Mouse (Mus musculus): ENCODE data around the gene Krt80. TPM values are rescaled to one million over a fixed set of nuclear protein-coding genes. Genes with fewer than 3 reads are reported as not detected.

Gene Krt80
- 1.1 and 1.2 TPM in 2 replicates for polyA plus RNA-seq (2015; fragmentation: Nextera tagmentation; extraction: Ambion mirVana)

DNA sequence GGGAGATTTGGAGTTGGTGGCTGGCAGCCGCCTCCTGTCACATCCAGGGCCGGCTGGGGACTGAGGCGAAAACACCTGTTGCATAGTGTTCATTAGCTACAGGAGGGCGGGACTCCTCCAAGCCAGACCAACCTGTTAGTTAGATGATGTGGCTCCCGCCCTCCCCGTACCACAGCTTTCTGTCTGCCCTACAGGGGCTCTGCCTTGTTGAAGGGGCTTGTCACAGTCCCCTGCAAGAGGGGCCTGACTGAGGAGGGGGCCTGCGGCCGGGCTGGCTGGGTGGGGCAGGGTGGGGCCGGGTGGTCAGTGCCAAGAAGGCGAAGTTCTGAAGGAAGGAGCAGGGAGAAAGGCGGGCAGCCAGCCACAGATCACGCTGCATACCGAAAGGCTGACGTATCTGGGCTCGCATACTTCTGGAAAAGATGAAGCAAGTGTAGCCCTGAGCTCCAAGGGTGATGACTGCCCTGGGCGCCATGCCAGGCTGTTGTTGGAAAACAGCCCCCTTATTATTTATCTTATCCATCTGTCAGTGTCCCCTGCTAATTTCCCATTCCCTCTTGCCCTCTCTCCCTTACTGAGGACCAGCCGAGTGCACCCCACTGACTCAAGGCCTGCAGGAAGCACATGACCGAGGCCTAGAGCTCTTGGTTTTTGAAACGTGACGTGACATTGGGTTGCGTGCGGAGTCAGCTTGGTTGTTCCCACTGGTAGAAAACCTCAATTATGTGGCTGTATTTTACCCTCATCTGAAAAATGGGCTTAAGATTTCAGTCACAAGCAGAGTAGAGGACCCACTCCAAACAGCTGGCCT is at the start of gene Krt80:
Gene Krt80, minus strand, starts transcription at position 62 of the 811 bp plus-strand sequence.
- 42% methylated on average over 22 of the region's 22 CpGs for WGBS
- Histone ChIP-seq H3K27ac (ENCODE audit: low read length) (peak within 1 kb of the TSS; percentile 64; the same call in 1 of the 2 replicates), H3K36me3 (ENCODE audit: control insufficient read depth, insufficient read depth, low read length) (no peaks in the 10 kb centered on the region), H3K9me3 (ENCODE audit: control insufficient read depth, low read length) (no peaks in the 10 kb centered on the region), H3K4me2 (ENCODE audit: low read depth, low read length) (0 out of 2 replicates have a peak within 1 kb of the TSS, but pooled peaks have one; percentile 28), H3K27me3 (replicated peaks; ENCODE audit: control insufficient read depth, insufficient read depth, low read length) (no peaks in the 10 kb centered on the region), H3K4me3 (ENCODE audit: low read length) (no peak within 1 kb of the TSS), H3K4me1 (ENCODE audit: control insufficient read depth, insufficient read depth, low read length) (peaks cover 54% of the 10 kb centered on the region), H3K9ac (ENCODE audit: low read depth, low read length) (peak within 1 kb of the TSS; percentile 49; the same call in 1 of the 2 replicates)
- peak; percentile 62 for ATAC-seq

DNA sequence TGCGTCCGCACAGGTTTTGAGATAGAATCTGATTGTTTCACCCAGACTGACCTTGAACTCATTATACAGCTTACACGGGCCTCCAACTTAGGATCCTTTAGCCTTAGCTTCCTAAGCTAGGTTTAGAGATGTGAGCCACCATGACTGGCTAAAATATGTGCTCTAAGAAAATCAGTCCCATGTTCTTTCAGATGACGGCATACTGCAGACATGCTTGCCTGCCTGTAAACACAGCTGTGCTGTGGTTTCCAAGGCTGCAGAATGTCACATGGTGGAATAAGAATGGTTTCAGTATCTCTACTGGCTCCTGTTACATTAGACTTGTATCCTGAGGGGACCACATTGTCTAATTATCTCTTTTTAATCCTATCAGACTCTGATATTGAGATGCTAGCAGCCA is 49.0 kb upstream of the Krt80 start:
- no peak overlapping the region for H3K4me2 ChIP-seq (ENCODE audit: low read depth, low read length)
- H3K27ac ChIP-seq (ENCODE audit: low read length) = no peak overlapping the region
- H3K4me3 ChIP-seq (ENCODE audit: low read length) = no peak overlapping the region
- no peaks in the 10 kb centered on the region for H3K27me3 ChIP-seq (replicated peaks; ENCODE audit: control insufficient read depth, insufficient read depth, low read length)
- ATAC-seq = no peak
- 70% methylated on average over 4 of the region's 4 CpGs for WGBS
- H3K4me1 ChIP-seq (ENCODE audit: control insufficient read depth, insufficient read depth, low read length) = peaks cover 13% of the 10 kb centered on the region
- H3K36me3 ChIP-seq (ENCODE audit: control insufficient read depth, insufficient read depth, low read length) = no peaks in the 10 kb centered on the region
- no peaks in the 10 kb centered on the region for H3K9me3 ChIP-seq (ENCODE audit: control insufficient read depth, low read length)
- no peak overlapping the region for H3K9ac ChIP-seq (ENCODE audit: low read depth, low read length)

DNA sequence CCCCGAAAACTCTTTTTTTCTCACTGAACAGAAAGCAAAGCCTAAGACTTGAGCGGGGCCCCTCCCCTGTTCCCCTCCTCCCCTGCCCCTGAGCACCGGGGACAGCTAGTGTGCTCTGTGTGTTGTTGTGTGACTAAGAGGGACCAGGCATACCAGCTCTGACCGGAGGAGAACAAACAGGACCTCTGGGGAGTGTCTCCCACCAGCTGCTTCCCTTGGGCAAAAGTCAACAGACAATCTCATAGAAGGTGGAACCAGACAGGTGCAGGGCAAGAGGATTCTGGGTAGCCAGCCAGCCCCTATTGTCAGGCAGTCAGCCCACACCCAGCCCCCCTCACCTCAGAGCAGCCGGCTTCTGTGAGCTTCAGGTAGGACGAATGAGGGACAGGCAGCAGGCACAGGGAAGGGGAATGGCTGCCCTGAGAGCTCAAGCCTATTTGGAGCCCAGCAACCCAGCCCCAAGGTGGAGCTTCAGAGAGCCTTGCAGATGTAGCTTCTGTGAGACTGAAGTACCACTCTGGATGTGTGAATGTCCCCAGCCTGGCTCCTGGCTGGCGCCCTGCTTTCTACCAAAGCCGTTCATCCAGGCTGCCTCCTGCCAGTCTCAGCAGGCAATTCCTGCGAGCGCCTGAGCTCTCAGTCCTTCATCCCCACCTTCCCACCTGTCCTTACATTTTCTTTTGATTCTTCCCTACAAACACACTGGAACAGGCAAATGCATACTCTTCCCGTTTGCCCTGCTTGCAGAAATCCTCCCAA is 45.0 kb upstream of the Krt80 start:
- H3K4me1 ChIP-seq (ENCODE audit: control insufficient read depth, insufficient read depth, low read length) = peaks cover 25% of the 10 kb centered on the region
- no peaks in the 10 kb centered on the region for H3K9me3 ChIP-seq (ENCODE audit: control insufficient read depth, low read length)
- 29% methylated on average over 11 of the region's 11 CpGs for WGBS
- no peaks in the 10 kb centered on the region for H3K27me3 ChIP-seq (replicated peaks; ENCODE audit: control insufficient read depth, insufficient read depth, low read length)
- H3K36me3 ChIP-seq (ENCODE audit: control insufficient read depth, insufficient read depth, low read length) = no peaks in the 10 kb centered on the region
- 0 out of 2 replicates have a peak overlapping the region, but pooled peaks have one; percentile 2 for H3K4me3 ChIP-seq (ENCODE audit: low read length)
- peak overlapping the region; percentile 28; the same call in 1 of the 2 replicates for H3K27ac ChIP-seq (ENCODE audit: low read length)
- H3K4me2 ChIP-seq (ENCODE audit: low read depth, low read length) = peak overlapping the region; percentile 60
- ATAC-seq = peak; percentile 57
- H3K9ac ChIP-seq (ENCODE audit: low read depth, low read length) = no peak overlapping the region

DNA sequence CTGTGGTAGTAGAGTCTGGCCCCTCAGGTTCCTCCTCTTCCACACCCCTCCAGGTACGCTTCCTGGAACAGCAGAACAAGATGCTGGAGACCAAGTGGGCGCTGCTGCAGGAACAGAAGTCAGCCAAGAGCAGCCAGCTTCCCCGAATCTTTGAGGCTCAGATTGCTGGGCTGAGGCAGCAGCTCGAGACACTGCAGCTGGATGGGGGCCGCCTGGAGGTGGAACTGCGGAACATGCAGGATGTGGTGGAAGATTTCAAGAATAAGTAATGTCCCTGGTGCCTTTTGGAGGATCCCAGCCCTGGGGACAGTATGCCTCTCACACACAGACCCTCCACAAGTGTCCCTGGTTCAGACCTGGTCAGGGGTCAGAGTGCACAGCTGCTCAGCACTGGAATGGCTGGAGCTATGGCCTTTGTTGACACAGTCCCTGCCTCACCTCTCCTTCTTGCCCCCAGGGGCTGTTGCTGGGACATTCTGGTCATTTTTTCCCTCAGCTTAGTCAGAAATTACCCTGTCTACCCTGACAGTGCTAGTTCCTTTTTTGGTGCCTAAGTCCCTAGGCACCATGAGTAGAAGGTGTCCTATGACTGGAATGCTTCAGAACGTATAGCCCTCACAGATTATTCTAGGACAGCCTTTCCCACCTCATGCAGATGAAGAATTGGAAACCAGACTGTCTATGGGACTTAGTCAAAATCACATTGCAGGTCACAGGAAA is 44.1 kb upstream of the Krt80 start:
- Histone ChIP-seq H3K4me2 (ENCODE audit: low read depth, low read length) (peak overlapping the region; percentile 60), H3K4me3 (ENCODE audit: low read length) (peak overlapping the region; percentile 54)

DNA sequence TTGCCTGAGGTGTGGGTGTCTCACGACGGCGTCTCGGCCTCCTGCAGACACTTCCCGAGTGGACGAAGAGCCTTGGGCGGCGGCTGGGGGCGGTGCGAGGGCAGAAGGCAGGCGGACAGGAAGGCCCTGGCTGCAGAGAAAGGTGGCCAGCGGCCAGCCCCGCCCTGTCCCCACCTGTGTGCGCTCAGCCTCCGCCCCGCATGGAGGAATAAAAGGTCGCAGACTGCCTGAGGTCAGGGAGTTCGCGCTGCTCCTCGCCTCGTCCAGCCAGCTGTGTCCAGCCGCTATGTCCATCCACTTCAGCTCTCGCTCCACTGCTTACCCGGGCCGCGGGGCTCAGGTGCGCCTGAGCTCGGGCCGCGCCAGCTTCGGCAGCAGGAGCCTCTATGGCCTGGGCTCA is 42.2 kb upstream of the Krt80 start:
- peak overlapping the region; percentile 60 for H3K4me2 ChIP-seq (ENCODE audit: low read depth, low read length)
- peaks cover 25% of the 10 kb centered on the region for H3K4me1 ChIP-seq (ENCODE audit: control insufficient read depth, insufficient read depth, low read length)
- 14% methylated on average over 31 of the region's 31 CpGs for WGBS
- peak overlapping the region; percentile 89 for H3K27ac ChIP-seq (ENCODE audit: low read length)
- no peaks in the 10 kb centered on the region for H3K9me3 ChIP-seq (ENCODE audit: control insufficient read depth, low read length)
- no peaks in the 10 kb centered on the region for H3K27me3 ChIP-seq (replicated peaks; ENCODE audit: control insufficient read depth, insufficient read depth, low read length)
- ATAC-seq = peak; percentile 80
- no peaks in the 10 kb centered on the region for H3K36me3 ChIP-seq (ENCODE audit: control insufficient read depth, insufficient read depth, low read length)
- peak overlapping the region; percentile 72 for H3K9ac ChIP-seq (ENCODE audit: low read depth, low read length)
- peak overlapping the region; percentile 54 for H3K4me3 ChIP-seq (ENCODE audit: low read length)

More for the DNA sequence above, 44.1 kb upstream of the Krt80 start:
- no peaks in the 10 kb centered on the region for H3K36me3 ChIP-seq (ENCODE audit: control insufficient read depth, insufficient read depth, low read length)
- WGBS = 48% methylated on average over 7 of the region's 7 CpGs
- H3K27me3 ChIP-seq (replicated peaks; ENCODE audit: control insufficient read depth, insufficient read depth, low read length) = no peaks in the 10 kb centered on the region
- H3K4me1 ChIP-seq (ENCODE audit: control insufficient read depth, insufficient read depth, low read length) = peaks cover 25% of the 10 kb centered on the region
- no peaks in the 10 kb centered on the region for H3K9me3 ChIP-seq (ENCODE audit: control insufficient read depth, low read length)
- H3K27ac ChIP-seq (ENCODE audit: low read length) = no peak overlapping the region
- ATAC-seq = no peak
- H3K9ac ChIP-seq (ENCODE audit: low read depth, low read length) = no peak overlapping the region

DNA sequence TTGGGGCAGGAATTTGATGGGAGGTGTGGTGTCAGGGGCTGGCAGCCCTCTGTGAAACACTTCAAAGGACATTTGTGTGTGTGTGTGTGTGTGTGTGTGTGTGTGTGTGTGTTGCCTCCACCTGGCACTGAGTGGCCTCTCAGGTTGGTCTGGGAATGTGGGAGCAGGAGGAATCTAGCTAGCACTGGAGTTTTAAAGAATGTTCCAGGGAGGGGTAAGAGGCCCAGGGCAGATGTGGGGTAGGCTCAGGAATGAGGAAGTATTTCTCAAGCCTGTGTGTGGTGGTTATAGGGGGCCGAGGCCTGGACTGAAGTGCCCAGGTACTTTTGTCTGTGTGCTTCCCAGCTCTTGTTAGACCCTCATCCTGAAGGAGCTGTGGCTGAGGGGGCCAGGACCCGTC is 40.8 kb upstream of the Krt80 start, which contains the start of gene Krt7:
Gene Krt7, plus strand, starts transcription at position 269 of the 400 bp plus-strand sequence.
- ATAC-seq = peak; percentile 69
- no peaks in the 10 kb centered on the region for H3K9me3 ChIP-seq (ENCODE audit: control insufficient read depth, low read length)
- peak within 1 kb of the TSS; percentile 72 for H3K9ac ChIP-seq (ENCODE audit: low read depth, low read length)
- peaks cover 25% of the 10 kb centered on the region for H3K4me1 ChIP-seq (ENCODE audit: control insufficient read depth, insufficient read depth, low read length)
- no peaks in the 10 kb centered on the region for H3K27me3 ChIP-seq (replicated peaks; ENCODE audit: control insufficient read depth, insufficient read depth, low read length)
- H3K4me3 ChIP-seq (ENCODE audit: low read length) = peak within 1 kb of the TSS; percentile 54
- H3K36me3 ChIP-seq (ENCODE audit: control insufficient read depth, insufficient read depth, low read length) = no peaks in the 10 kb centered on the region
- peak within 1 kb of the TSS; percentile 60 for H3K4me2 ChIP-seq (ENCODE audit: low read depth, low read length)
- peak within 1 kb of the TSS; percentile 89 for H3K27ac ChIP-seq (ENCODE audit: low read length)
- WGBS = 35% methylated on average over 2 of the region's 2 CpGs

GRCm38 (mm10) chr15:101398269-101398668 is 28.3 kb upstream of the Krt80 start:
- Histone ChIP-seq H3K4me1 (ENCODE audit: control insufficient read depth, insufficient read depth, low read length) (no peaks in the 10 kb centered on the region), H3K9me3 (ENCODE audit: control insufficient read depth, low read length) (no peaks in the 10 kb centered on the region), H3K4me3 (ENCODE audit: low read length) (no peak overlapping the region), H3K9ac (ENCODE audit: low read depth, low read length) (no peak overlapping the region), H3K27ac (ENCODE audit: low read length) (no peak overlapping the region), H3K4me2 (ENCODE audit: low read depth, low read length) (no peak overlapping the region), H3K36me3 (ENCODE audit: control insufficient read depth, insufficient read depth, low read length) (no peaks in the 10 kb centered on the region), H3K27me3 (replicated peaks; ENCODE audit: control insufficient read depth, insufficient read depth, low read length) (no peaks in the 10 kb centered on the region)
- ATAC-seq = no peak
- 80% methylated on average over 8 of the region's 8 CpGs for WGBS

DNA sequence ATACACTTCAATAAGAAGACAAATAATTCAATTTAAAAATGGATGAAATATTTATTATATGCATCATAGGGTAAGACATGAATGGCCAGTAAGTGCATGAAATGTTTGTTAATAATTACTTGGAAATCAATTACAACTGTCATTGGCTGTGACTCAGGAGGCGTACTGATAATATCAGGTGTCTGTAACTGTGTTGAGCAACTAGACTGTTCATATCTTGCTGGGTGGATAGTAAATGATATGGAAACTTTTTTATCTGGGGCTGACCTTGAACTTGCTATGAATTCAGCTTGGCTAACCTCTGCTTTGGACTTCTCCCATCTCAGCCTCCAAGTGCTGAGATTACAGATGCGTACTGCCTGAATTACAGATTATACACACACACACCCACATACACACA is 27.7 kb upstream of the Krt80 start:
- no peaks in the 10 kb centered on the region for H3K9me3 ChIP-seq (ENCODE audit: control insufficient read depth, low read length)
- no peaks in the 10 kb centered on the region for H3K4me1 ChIP-seq (ENCODE audit: control insufficient read depth, insufficient read depth, low read length)
- no peak overlapping the region for H3K4me3 ChIP-seq (ENCODE audit: low read length)
- no peak overlapping the region for H3K4me2 ChIP-seq (ENCODE audit: low read depth, low read length)
- H3K36me3 ChIP-seq (ENCODE audit: control insufficient read depth, insufficient read depth, low read length) = no peaks in the 10 kb centered on the region
- ATAC-seq = peak; percentile 81
- WGBS = 65% methylated on average over 2 of the region's 2 CpGs
- no peak overlapping the region for H3K9ac ChIP-seq (ENCODE audit: low read depth, low read length)
- H3K27me3 ChIP-seq (replicated peaks; ENCODE audit: control insufficient read depth, insufficient read depth, low read length) = no peaks in the 10 kb centered on the region
- no peak overlapping the region for H3K27ac ChIP-seq (ENCODE audit: low read length)

- WGBS = 80% methylated on average over 3 of the region's 3 CpGs
- no peak for ATAC-seq
- Histone ChIP-seq H3K9ac (ENCODE audit: low read depth, low read length) (no peak overlapping the region), H3K9me3 (ENCODE audit: control insufficient read depth, low read length) (no peaks in the 10 kb centered on the region), H3K4me2 (ENCODE audit: low read depth, low read length) (no peak overlapping the region), H3K4me1 (ENCODE audit: control insufficient read depth, insufficient read depth, low read length) (no peaks in the 10 kb centered on the region), H3K36me3 (ENCODE audit: control insufficient read depth, insufficient read depth, low read length) (no peaks in the 10 kb centered on the region), H3K4me3 (ENCODE audit: low read length) (no peak overlapping the region), H3K27ac (ENCODE audit: low read length) (no peak overlapping the region), H3K27me3 (replicated peaks; ENCODE audit: control insufficient read depth, insufficient read depth, low read length) (no peaks in the 10 kb centered on the region)
Observed at GRCm38 (mm10) chr15:101396921-101397320, 27.0 kb upstream of the Krt80 start.
